Mouse (Mus musculus): ENCODE data around the gene Med13. TPM values are rescaled to one million over a fixed set of nuclear protein-coding genes. Genes with fewer than 3 reads are reported as not detected.
A peak's percentile ranks its signal among the peaks of the same experiment; 100 is the strongest.

Gene Med13
- polyA plus RNA-seq, 1 experiment from 2014 or later: 9.3 TPM

- H3K9me3 ChIP-seq: no peaks in the 10 kb centered on the region
- no peak overlapping the region for H3K27ac ChIP-seq (replicated peaks)
- peaks cover 7% of the 10 kb centered on the region for H3K4me1 ChIP-seq
- no peaks in the 10 kb centered on the region for H3K27me3 ChIP-seq (replicated peaks; ENCODE audit: low read depth, poor library complexity, severe bottlenecking)
- no peaks in the 10 kb centered on the region for H3K36me3 ChIP-seq (replicated peaks)
- H3K4me3 ChIP-seq: no peak overlapping the region
- 87% methylated on average over 6 of the region's 6 CpGs for WGBS
- DNase-seq (ENCODE audit: low spot score): no peak
Observed at GRCm38 (mm10) chr11:86375086-86375485, 17.7 kb upstream of the Med13 start.

GRCm38 (mm10) chr11:86371266-86371665 is 13.9 kb upstream of the Med13 start:
- Histone ChIP-seq H3K36me3 (replicated peaks) (no peaks in the 10 kb centered on the region), H3K27ac (replicated peaks) (no peak overlapping the region), H3K9me3 (no peaks in the 10 kb centered on the region), H3K4me3 (no peak overlapping the region), H3K4me1 (peaks cover 16% of the 10 kb centered on the region), H3K27me3 (replicated peaks; ENCODE audit: low read depth, poor library complexity, severe bottlenecking) (no peaks in the 10 kb centered on the region)
- no peak for DNase-seq (ENCODE audit: low spot score)
- 76% methylated on average over 7 of the region's 7 CpGs for WGBS

GRCm38 (mm10) chr11:86369860-86370259 is 12.5 kb upstream of the Med13 start:
- no peaks in the 10 kb centered on the region for H3K9me3 ChIP-seq
- no peak overlapping the region for H3K4me3 ChIP-seq
- no peak overlapping the region for H3K27ac ChIP-seq (replicated peaks)
- 92% methylated on average over 5 of the region's 5 CpGs for WGBS
- peaks cover 16% of the 10 kb centered on the region for H3K4me1 ChIP-seq
- DNase-seq (ENCODE audit: low spot score): no peak
- H3K36me3 ChIP-seq (replicated peaks): no peaks in the 10 kb centered on the region
- H3K27me3 ChIP-seq (replicated peaks; ENCODE audit: low read depth, poor library complexity, severe bottlenecking): no peaks in the 10 kb centered on the region

- DNase-seq (ENCODE audit: low spot score): no peak
- whole genome bisulfite sequencing: 23% methylated on average over 5 of the region's 5 CpGs
- Histone ChIP-seq H3K4me3 (no peak overlapping the region), H3K36me3 (replicated peaks) (no peaks in the 10 kb centered on the region), H3K27me3 (replicated peaks; ENCODE audit: low read depth, poor library complexity, severe bottlenecking) (no peaks in the 10 kb centered on the region), H3K4me1 (peaks cover 16% of the 10 kb centered on the region), H3K9me3 (no peaks in the 10 kb centered on the region), H3K27ac (replicated peaks) (no peak overlapping the region)
Observed at GRCm38 (mm10) chr11:86369003-86369402, 11.6 kb upstream of the Med13 start.

- Histone ChIP-seq H3K4me3 (no peak overlapping the region), H3K27ac (replicated peaks) (no peak overlapping the region), H3K4me1 (peaks cover 9% of the 10 kb centered on the region), H3K36me3 (replicated peaks) (no peaks in the 10 kb centered on the region), H3K9me3 (no peaks in the 10 kb centered on the region), H3K27me3 (replicated peaks; ENCODE audit: low read depth, poor library complexity, severe bottlenecking) (no peaks in the 10 kb centered on the region)
- 79% methylated on average over 5 of the region's 5 CpGs for WGBS
- DNase-seq (ENCODE audit: low spot score): no peak
Observed at GRCm38 (mm10) chr11:86364709-86365452, 7.5 kb upstream of the Med13 start.

- Histone ChIP-seq H3K36me3 (replicated peaks) (peaks cover 22% of the 10 kb centered on the region), H3K9me3 (no peaks in the 10 kb centered on the region), H3K27ac (replicated peaks) (peak overlapping the region; percentile 98), H3K4me3 (peak overlapping the region; percentile 98), H3K4me1 (peaks cover 23% of the 10 kb centered on the region), H3K27me3 (replicated peaks; ENCODE audit: low read depth, poor library complexity, severe bottlenecking) (no peaks in the 10 kb centered on the region)
- under 1% methylated on average over 45 of the region's 45 CpGs for WGBS
- peak; percentile 100 for DNase-seq (ENCODE audit: low spot score)
Observed at GRCm38 (mm10) chr11:86357984-86358528, 654 bp upstream of the Med13 start.

- peak overlapping the region; percentile 98; the same call in 1 of the 2 replicates for H3K27ac ChIP-seq (replicated peaks)
- H3K4me1 ChIP-seq: peaks cover 29% of the 10 kb centered on the region
- DNase-seq (ENCODE audit: low spot score): no peak
- H3K9me3 ChIP-seq: no peaks in the 10 kb centered on the region
- peaks cover 32% of the 10 kb centered on the region for H3K36me3 ChIP-seq (replicated peaks)
- peak overlapping the region; percentile 98 for H3K4me3 ChIP-seq
- no peaks in the 10 kb centered on the region for H3K27me3 ChIP-seq (replicated peaks; ENCODE audit: low read depth, poor library complexity, severe bottlenecking)
- 25% methylated on average over 13 of the region's 13 CpGs for WGBS
Observed at GRCm38 (mm10) chr11:86356007-86356853, 1.2 kb downstream of the Med13 start.

- H3K27me3 ChIP-seq (replicated peaks; ENCODE audit: low read depth, poor library complexity, severe bottlenecking): no peaks in the 10 kb centered on the region
- 83% methylated on average over 3 of the region's 3 CpGs for WGBS
- no peak for DNase-seq (ENCODE audit: low spot score)
- H3K9me3 ChIP-seq: no peaks in the 10 kb centered on the region
- no peak overlapping the region for H3K27ac ChIP-seq (replicated peaks)
- H3K4me1 ChIP-seq: peaks cover 29% of the 10 kb centered on the region
- peaks cover 32% of the 10 kb centered on the region for H3K36me3 ChIP-seq (replicated peaks)
- H3K4me3 ChIP-seq: no peak overlapping the region
Observed at GRCm38 (mm10) chr11:86353586-86353985, 3.8 kb downstream of the Med13 start.

GRCm38 (mm10) chr11:86351766-86352315 is 5.6 kb downstream of the Med13 start:
- Histone ChIP-seq H3K4me1 (peaks cover 29% of the 10 kb centered on the region), H3K36me3 (replicated peaks) (peaks cover 37% of the 10 kb centered on the region), H3K4me3 (no peak overlapping the region), H3K9me3 (no peaks in the 10 kb centered on the region), H3K27me3 (replicated peaks; ENCODE audit: low read depth, poor library complexity, severe bottlenecking) (no peaks in the 10 kb centered on the region), H3K27ac (replicated peaks) (no peak overlapping the region)
- no peak for DNase-seq (ENCODE audit: low spot score)
- WGBS: 48% methylated on average over 3 of the region's 3 CpGs

GRCm38 (mm10) chr11:86350636-86351138 is 6.7 kb downstream of the Med13 start:
- Histone ChIP-seq H3K27me3 (replicated peaks; ENCODE audit: low read depth, poor library complexity, severe bottlenecking) (no peaks in the 10 kb centered on the region), H3K4me1 (peaks cover 23% of the 10 kb centered on the region), H3K9me3 (no peaks in the 10 kb centered on the region), H3K27ac (replicated peaks) (no peak overlapping the region), H3K36me3 (replicated peaks) (peaks cover 43% of the 10 kb centered on the region), H3K4me3 (no peak overlapping the region)
- 86% methylated on average over 1 of the region's 1 CpGs for WGBS
- no peak for DNase-seq (ENCODE audit: low spot score)

GRCm38 (mm10) chr11:86349325-86349724 is 8.1 kb downstream of the Med13 start:
- Histone ChIP-seq H3K4me1 (peaks cover 13% of the 10 kb centered on the region; the same call in 1 of the 2 replicates), H3K9me3 (no peaks in the 10 kb centered on the region), H3K27me3 (replicated peaks; ENCODE audit: low read depth, poor library complexity, severe bottlenecking) (no peaks in the 10 kb centered on the region), H3K36me3 (replicated peaks) (peaks cover 47% of the 10 kb centered on the region), H3K4me3 (no peak overlapping the region), H3K27ac (replicated peaks) (no peak overlapping the region)
- 62% methylated on average over 2 of the region's 2 CpGs for WGBS
- DNase-seq (ENCODE audit: low spot score): no peak

- H3K9me3 ChIP-seq: no peaks in the 10 kb centered on the region
- DNase-seq (ENCODE audit: low spot score): no peak
- no peak overlapping the region for H3K4me3 ChIP-seq
- no peak overlapping the region for H3K27ac ChIP-seq (replicated peaks)
- H3K27me3 ChIP-seq (replicated peaks; ENCODE audit: low read depth, poor library complexity, severe bottlenecking): no peaks in the 10 kb centered on the region
- peaks cover 47% of the 10 kb centered on the region for H3K36me3 ChIP-seq (replicated peaks)
- peaks cover 11% of the 10 kb centered on the region; the same call in 1 of the 2 replicates for H3K4me1 ChIP-seq
Observed at GRCm38 (mm10) chr11:86348872-86349271, 8.5 kb downstream of the Med13 start.
